Mouse (Mus musculus): ENCODE results near the gene Gm28048. TPM values are rescaled to one million over a fixed set of nuclear protein-coding genes. Genes with fewer than 3 reads are reported as not detected.

Gm28048 gene
- total and polyA plus RNA-seq, 3 experiments, result 2.1 to 7.0 (median 5.2) TPM

DNA sequence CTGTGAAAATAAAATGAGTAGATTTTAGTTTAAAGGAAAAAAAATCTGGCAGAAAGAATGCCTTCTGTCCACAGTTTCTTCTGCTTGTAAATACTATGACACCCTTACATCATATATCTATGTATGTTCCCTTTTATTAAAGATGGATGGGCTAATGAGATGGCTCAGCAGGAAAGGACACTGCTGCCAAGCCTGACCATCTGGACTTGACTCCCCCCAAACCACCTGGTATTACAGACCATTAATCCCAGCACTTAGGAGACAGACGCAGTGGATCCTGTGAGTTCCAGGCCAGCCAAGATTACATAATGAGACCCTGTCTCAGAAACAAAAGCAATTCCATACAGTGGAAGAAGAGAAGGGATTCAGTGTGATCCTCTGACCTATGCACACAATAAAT is 3.2 kb downstream of the Gm28048 start:
- DNase-seq, result no peak
- peaks cover 20% of the 10 kb centered on the region for H3K36me3 ChIP-seq (ENCODE audit: control insufficient read depth, insufficient read depth, low read length)
- no peak overlapping the region for H3K9ac ChIP-seq (ENCODE audit: low read depth, low read length)
- no peaks in the 10 kb centered on the region for H3K27me3 ChIP-seq (ENCODE audit: control insufficient read depth, insufficient read depth, low read length)
- TF ChIP-seq CTCF (IDR thresholded peaks at IDR 0.05) (no peak), POLR2A (IDR thresholded peaks at IDR 0.05; ENCODE audit: insufficient read depth, low read depth, low read length) (no peak), EP300 (IDR thresholded peaks at IDR 0.05; ENCODE audit: insufficient read depth, low read depth, low read length) (no peak)
- intact Hi-C loops (cut with DNase I), result loop anchor here (5.0 to 10.0 kb wide), 2 partner anchors 464 to 691 kb away; partner anchors contain the start of gene Tmem17
- H3K4me3 ChIP-seq, result no peak overlapping the region
- 61% methylated on average over 1 of the region's 1 CpGs for WGBS
- peaks cover 7% of the 10 kb centered on the region; the same call in 1 of the 2 replicates for H3K79me2 ChIP-seq (replicated peaks; ENCODE audit: control insufficient read depth, insufficient read depth, low read length)
- no peak overlapping the region for H3K27ac ChIP-seq
- peaks cover 9% of the 10 kb centered on the region for H3K4me1 ChIP-seq (ENCODE audit: control insufficient read depth, insufficient read depth, low read length)

DNA sequence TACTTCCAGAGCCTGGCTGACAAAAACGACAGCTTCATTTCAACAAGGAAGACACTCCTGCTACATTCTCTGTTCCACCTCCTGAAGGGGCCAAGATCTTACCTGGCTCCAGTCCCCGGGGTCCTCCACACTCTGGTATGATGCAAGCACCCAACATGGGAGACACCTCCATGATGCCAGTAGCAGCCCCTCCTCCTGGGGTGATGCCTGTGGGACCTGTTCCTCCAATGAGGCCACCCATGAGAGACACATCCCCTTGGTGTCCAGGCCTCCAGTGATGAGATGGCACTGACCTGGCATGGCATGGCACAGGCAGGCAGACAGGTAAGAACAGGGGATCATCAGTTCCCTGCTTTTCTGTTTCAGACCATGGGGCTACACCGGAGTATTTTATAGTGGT is 3.7 kb downstream of the Gm28048 start:
- Histone ChIP-seq H3K79me2 (replicated peaks; ENCODE audit: control insufficient read depth, insufficient read depth, low read length) (peaks cover 7% of the 10 kb centered on the region; the same call in 1 of the 2 replicates), H3K27me3 (ENCODE audit: control insufficient read depth, insufficient read depth, low read length) (no peaks in the 10 kb centered on the region), H3K4me1 (ENCODE audit: control insufficient read depth, insufficient read depth, low read length) (peaks cover 9% of the 10 kb centered on the region), H3K36me3 (ENCODE audit: control insufficient read depth, insufficient read depth, low read length) (peaks cover 20% of the 10 kb centered on the region), H3K27ac (no peak overlapping the region), H3K9ac (ENCODE audit: low read depth, low read length) (no peak overlapping the region), H3K4me3 (no peak overlapping the region)
- 89% methylated on average over 3 of the region's 3 CpGs for WGBS
- TF ChIP-seq EP300 (IDR thresholded peaks at IDR 0.05; ENCODE audit: insufficient read depth, low read depth, low read length), result no peak
- no peak for TF ChIP-seq POLR2A (IDR thresholded peaks at IDR 0.05; ENCODE audit: insufficient read depth, low read depth, low read length)
- no peak for TF ChIP-seq CTCF (IDR thresholded peaks at IDR 0.05)
- intact Hi-C loops (cut with DNase I), result loop anchor here (5.0 to 10.0 kb wide), 2 partner anchors 463 to 691 kb away; partner anchors contain the start of gene Tmem17
- DNase-seq, result no peak

- WGBS, result 57% methylated on average over 14 of the region's 14 CpGs
- intact Hi-C loops (cut with DNase I), result loop anchor here (5.0 to 10.0 kb wide), 2 partner anchors 191 to 459 kb away; partner anchors contain the start of gene Tmem17
These were observed 8.3 kb downstream of the Gm28048 start for GRCm38 (mm10) chr11:22973599-22973998.

GRCm38 (mm10) chr11:22972746-22973526 is 9.0 kb downstream of the Gm28048 start:
- Histone ChIP-seq H3K4me1 (ENCODE audit: control insufficient read depth, insufficient read depth, low read length) (peaks cover 3% of the 10 kb centered on the region), H3K36me3 (ENCODE audit: control insufficient read depth, insufficient read depth, low read length) (peaks cover 20% of the 10 kb centered on the region), H3K27me3 (ENCODE audit: control insufficient read depth, insufficient read depth, low read length) (no peaks in the 10 kb centered on the region), H3K79me2 (replicated peaks; ENCODE audit: control insufficient read depth, insufficient read depth, low read length) (peaks cover 5% of the 10 kb centered on the region; the same call in 1 of the 2 replicates), H3K9ac (ENCODE audit: low read depth, low read length) (peak overlapping the region; percentile 76), H3K4me3 (peak overlapping the region; percentile 74), H3K27ac (peak overlapping the region; percentile 90)
- peak; percentile 83 for TF ChIP-seq POLR2A (IDR thresholded peaks at IDR 0.05; ENCODE audit: insufficient read depth, low read depth, low read length)
- TF ChIP-seq EP300 (IDR thresholded peaks at IDR 0.05; ENCODE audit: insufficient read depth, low read depth, low read length), result no peak; the same call in 1 of the 2 replicates
- peak; percentile 86 to 90 for DNase-seq
- intact Hi-C loops (cut with DNase I), result loop anchor here (5.0 to 10.0 kb wide), 2 partner anchors 191 to 458 kb away; partner anchors contain the start of gene Tmem17
- 49% methylated on average over 44 of the region's 46 CpGs for WGBS

More at GRCm38 (mm10) chr11:22973599-22973998, 8.3 kb downstream of the Gm28048 start:
- Histone ChIP-seq H3K4me3 (peak overlapping the region; percentile 74), H3K27me3 (ENCODE audit: control insufficient read depth, insufficient read depth, low read length) (no peaks in the 10 kb centered on the region), H3K27ac (peak overlapping the region; percentile 90), H3K36me3 (ENCODE audit: control insufficient read depth, insufficient read depth, low read length) (peaks cover 20% of the 10 kb centered on the region), H3K4me1 (ENCODE audit: control insufficient read depth, insufficient read depth, low read length) (peaks cover 3% of the 10 kb centered on the region), H3K79me2 (replicated peaks; ENCODE audit: control insufficient read depth, insufficient read depth, low read length) (peaks cover 7% of the 10 kb centered on the region; the same call in 1 of the 2 replicates), H3K9ac (ENCODE audit: low read depth, low read length) (peak overlapping the region; percentile 44)
- DNase-seq, result no peak
- no peak for TF ChIP-seq CTCF (IDR thresholded peaks at IDR 0.05)
- no peak for TF ChIP-seq EP300 (IDR thresholded peaks at IDR 0.05; ENCODE audit: insufficient read depth, low read depth, low read length)

DNA sequence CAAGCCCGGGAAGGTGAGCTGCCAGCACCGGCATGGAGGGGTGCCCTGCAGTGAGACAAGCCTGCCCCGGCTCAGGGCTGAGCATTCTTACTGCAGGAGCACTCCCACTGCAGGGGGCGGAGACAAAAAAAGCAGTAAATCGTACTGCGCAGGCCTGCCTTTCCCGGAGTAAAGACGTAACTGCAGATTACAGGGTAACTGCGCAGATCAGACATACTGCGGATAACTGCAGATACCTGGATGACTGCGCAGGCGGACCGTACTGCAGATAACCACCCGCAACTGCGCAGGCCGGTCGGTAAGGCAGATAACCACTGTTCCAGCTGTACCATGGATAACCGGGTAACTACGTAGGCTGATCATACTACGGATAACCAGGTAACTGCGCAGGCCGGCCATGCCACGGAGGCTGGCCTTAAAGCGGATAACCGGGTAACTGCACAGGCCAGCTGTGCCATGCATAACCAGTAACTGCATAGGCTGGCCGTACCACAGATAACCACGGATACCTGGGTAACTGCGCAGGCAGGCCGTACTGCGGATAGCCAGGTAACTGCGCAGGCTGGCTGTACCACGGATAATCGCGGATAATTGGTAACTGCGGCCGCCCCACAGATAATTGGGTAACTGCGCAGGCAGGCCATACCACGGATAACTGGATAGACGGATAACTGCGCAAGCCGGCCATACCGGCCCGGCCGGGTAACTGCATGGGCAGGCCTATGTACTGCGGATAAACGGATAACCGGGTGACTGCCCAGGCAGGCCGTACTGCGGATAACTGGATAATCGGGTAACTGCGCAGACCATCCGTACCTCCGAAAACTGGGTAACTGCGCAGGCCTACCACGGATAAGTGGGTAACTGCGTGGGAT is 9.8 kb downstream of the Gm28048 start, which contains the start of gene Zrsr1:
Zrsr1 (plus strand) TSS at position 171 of the 875 bp plus-strand sequence.
- peak; percentile 72 to 79 for DNase-seq
- Histone ChIP-seq H3K4me1 (ENCODE audit: control insufficient read depth, insufficient read depth, low read length) (peaks cover 3% of the 10 kb centered on the region), H3K9ac (ENCODE audit: low read depth, low read length) (peak within 1 kb of the TSS; percentile 76), H3K79me2 (replicated peaks; ENCODE audit: control insufficient read depth, insufficient read depth, low read length) (peaks cover 5% of the 10 kb centered on the region; the same call in 1 of the 2 replicates), H3K27ac (peak within 1 kb of the TSS; percentile 90), H3K27me3 (ENCODE audit: control insufficient read depth, insufficient read depth, low read length) (no peaks in the 10 kb centered on the region), H3K4me3 (peak within 1 kb of the TSS; percentile 74), H3K36me3 (ENCODE audit: control insufficient read depth, insufficient read depth, low read length) (peaks cover 15% of the 10 kb centered on the region)
- 46% methylated on average over 56 of the region's 56 CpGs for WGBS
- intact Hi-C loops (cut with DNase I), result loop anchor here (5.0 to 10.0 kb wide), 2 partner anchors 190 to 457 kb away; partner anchors contain the start of gene Tmem17
- TF ChIP-seq POLR2A (IDR thresholded peaks at IDR 0.05; ENCODE audit: insufficient read depth, low read depth, low read length), result peak; percentile 90
- no peak for TF ChIP-seq CTCF (IDR thresholded peaks at IDR 0.05)
- TF ChIP-seq EP300 (IDR thresholded peaks at IDR 0.05; ENCODE audit: insufficient read depth, low read depth, low read length), result no peak
